Mouse (Mus musculus) spleen, adult 12 weeks (tissue): Measurements from ENCODE around the gene Gm10837.

Experiments used
- DNase-seq: peaks from one replicate; pipeline ENCODE4 v3.0.0; 2022; ENCODE audit warnings: low spot score

The Gm10837 gene

GRCm38 (mm10) chr14:122534017-122534924, 43.9 kb downstream of the Gm10837 start, which contains the start of gene Pcca:
Gene Pcca (plus strand): TSS chr14:122534324.
- peak; percentile 89 for DNase-seq

GRCm38 (mm10) chr14:122535986-122536385, 45.6 kb downstream of the Gm10837 start:
- DNase-seq, result no peak
